ENCODE assay signal across 26 mouse cellular contexts in the genomic region with DNA sequence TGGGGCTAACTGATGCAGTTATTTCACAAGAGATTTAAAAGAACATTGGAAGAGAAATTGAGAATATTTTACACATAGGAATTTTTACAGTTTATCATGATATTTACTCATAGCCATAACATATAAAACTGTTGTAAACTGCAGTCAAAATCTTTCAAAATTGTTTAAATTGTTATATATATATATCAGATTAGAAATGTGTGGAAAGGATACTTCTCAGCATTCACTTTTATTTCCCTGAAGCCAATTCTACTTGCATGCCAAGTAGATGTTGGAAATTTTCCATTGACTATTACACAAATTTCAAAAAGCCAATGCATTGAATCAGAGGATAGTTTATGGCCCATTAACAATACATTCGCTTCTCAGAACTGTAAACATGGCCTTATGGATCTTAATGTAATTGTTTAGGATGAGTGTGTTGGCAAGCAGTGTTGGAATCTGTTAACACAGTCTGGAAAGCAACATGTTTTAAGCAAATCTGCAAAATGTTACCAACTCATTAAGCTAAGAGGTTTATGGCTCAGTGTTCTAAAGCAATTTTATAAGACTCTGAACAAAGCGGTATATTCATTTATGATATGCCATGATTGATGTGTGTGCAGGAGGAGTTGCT.
DNase-seq lines count a peak whose midpoint lies in the region; ATAC-seq and TF ChIP-seq lines count a peak whose summit lies in the region.
"Had no signal": no experiment of that assay in that cellular context is flagged by ENCODE, and none has a peak within 500 bp of the region (broad histone marks: within the 10 kb centered on the region; RNA-seq: fewer than 3 reads in every experiment).

No protein-coding gene starts in this region.

- no peaks in the 10 kb centered on the region for H3K9me3 ChIP-seq in intestine, embryonic 15.5 days
- H3K9me3 ChIP-seq in intestine, postnatal 0 days (ENCODE audit: control insufficient read depth) = no peaks in the 10 kb centered on the region
- H3K9me3 ChIP-seq in lung, embryonic 16.5 days (ENCODE audit: control insufficient read depth, low read length) = no peaks in the 10 kb centered on the region
- no peaks in the 10 kb centered on the region for H3K9me3 ChIP-seq in forebrain, embryonic 16.5 days (ENCODE audit: control insufficient read depth, low read length)
- H3K9me3 ChIP-seq: heart, embryonic 15.5 days; hindbrain, embryonic 15.5 days; kidney, embryonic 15.5 days; limb, embryonic 12.5 days had no signal

- 0 out of 2 replicates have a peak, but pooled peaks have one; percentile 17 for ATAC-seq in intestine, embryonic 15.5 days
- no peak for ATAC-seq in intestine, postnatal 0 days
- peak; percentile 94 for ATAC-seq in lung, embryonic 16.5 days (ENCODE audit: low read depth)
- ATAC-seq in forebrain, embryonic 16.5 days = peak; percentile 85
- ATAC-seq: activated CD4-positive, CD25-positive, alpha-beta regulatory T cell, adult 4 months; liver, postnatal 0 days; midbrain, embryonic 16.5 days had no signal

- DNase-seq in lung, postnatal 4 days = no peak
- DNase-seq in telencephalon, adult 2 months (ENCODE audit: low read depth, low spot score) = peak; percentile 4
- no peak for DNase-seq in kidney, postnatal 10 days
- DNase-seq: adrenal gland, postnatal 10 days; cerebellum, adult 11-12 months; cerebellum, postnatal 10 days; gastrocnemius, postnatal 36 days; heart, postnatal 4 days; kidney, adult 11 months; kidney, postnatal 4 days; liver, postnatal 0 days; right cerebral cortex, postnatal 4 days; thymus, adult 2 months; thymus, postnatal 4 days had no signal

- WGBS in intestine, embryonic 15.5 days = 78% methylated on average over 2 of the region's 2 CpGs
- 75% methylated on average over 2 of the region's 2 CpGs for WGBS in intestine, postnatal 0 days
- WGBS in lung, embryonic 16.5 days = 41% methylated on average over 2 of the region's 2 CpGs
- 57% methylated on average over 2 of the region's 2 CpGs for WGBS in forebrain, embryonic 16.5 days

- TF ChIP-seq CTCF in intestine, postnatal 0 days (IDR thresholded peaks at IDR 0.05; ENCODE audit: low read depth) = no peak

- no peaks in the 10 kb centered on the region for H3K4me1 ChIP-seq in intestine, embryonic 15.5 days (replicated peaks)
- no peaks in the 10 kb centered on the region for H3K4me1 ChIP-seq in intestine, postnatal 0 days (replicated peaks; ENCODE audit: control insufficient read depth, insufficient read depth, low read length)
- no peaks in the 10 kb centered on the region for H3K4me1 ChIP-seq in lung, embryonic 16.5 days (replicated peaks; ENCODE audit: control insufficient read depth, insufficient read depth, low read length)
- H3K4me1 ChIP-seq in forebrain, embryonic 16.5 days (replicated peaks; ENCODE audit: control insufficient read depth, insufficient read depth, low read length) = no peaks in the 10 kb centered on the region
- H3K4me1 ChIP-seq: heart, embryonic 15.5 days; hindbrain, embryonic 15.5 days; kidney, embryonic 15.5 days; limb, embryonic 12.5 days had no signal

- H3K27ac ChIP-seq in intestine, embryonic 15.5 days = no peak overlapping the region
- no peak overlapping the region for H3K27ac ChIP-seq in intestine, postnatal 0 days (ENCODE audit: low read depth, low read length)
- H3K27ac ChIP-seq in lung, embryonic 16.5 days (ENCODE audit: low read length) = no peak overlapping the region
- H3K27ac ChIP-seq in forebrain, embryonic 16.5 days (ENCODE audit: low read length) = no peak overlapping the region
- H3K27ac ChIP-seq: heart, embryonic 15.5 days; hindbrain, embryonic 15.5 days; kidney, embryonic 15.5 days; limb, embryonic 12.5 days; macrophage had no signal

- no peak overlapping the region for H3K4me3 ChIP-seq in intestine, embryonic 15.5 days (replicated peaks)
- no peak overlapping the region for H3K4me3 ChIP-seq in intestine, postnatal 0 days (ENCODE audit: low read depth, low read length)
- no peak overlapping the region for H3K4me3 ChIP-seq in lung, embryonic 16.5 days (ENCODE audit: low read length)
- H3K4me3 ChIP-seq in forebrain, embryonic 16.5 days (replicated peaks; ENCODE audit: low read length) = no peak overlapping the region
- H3K4me3 ChIP-seq: heart, embryonic 15.5 days; hindbrain, embryonic 15.5 days; kidney, embryonic 15.5 days; limb, embryonic 12.5 days had no signal

- H3K9ac ChIP-seq in intestine, embryonic 15.5 days = no peak overlapping the region
- no peak overlapping the region for H3K9ac ChIP-seq in intestine, postnatal 0 days (ENCODE audit: low read depth, low read length)
- H3K9ac ChIP-seq in lung, embryonic 16.5 days (ENCODE audit: low read length) = no peak overlapping the region
- H3K9ac ChIP-seq in forebrain, embryonic 16.5 days (replicated peaks; ENCODE audit: low read depth, low read length) = no peak overlapping the region
- H3K9ac ChIP-seq: heart, embryonic 15.5 days; hindbrain, embryonic 15.5 days; kidney, embryonic 15.5 days; limb, embryonic 12.5 days; liver, postnatal 0 days had no signal

- H3K27me3 ChIP-seq in intestine, embryonic 15.5 days (replicated peaks) = no peaks in the 10 kb centered on the region
- no peaks in the 10 kb centered on the region for H3K27me3 ChIP-seq in intestine, postnatal 0 days (replicated peaks; ENCODE audit: control insufficient read depth, insufficient read depth, low read length)
- no peaks in the 10 kb centered on the region for H3K27me3 ChIP-seq in lung, embryonic 16.5 days (ENCODE audit: control insufficient read depth, insufficient read depth, low read depth, low read length)
- no peaks in the 10 kb centered on the region for H3K27me3 ChIP-seq in forebrain, embryonic 16.5 days (replicated peaks; ENCODE audit: control insufficient read depth, insufficient read depth, low read length)
- H3K27me3 ChIP-seq: heart, embryonic 15.5 days; hindbrain, embryonic 15.5 days; kidney, embryonic 15.5 days; limb, embryonic 12.5 days had no signal

- H3K36me3 ChIP-seq in intestine, embryonic 15.5 days = no peaks in the 10 kb centered on the region
- H3K36me3 ChIP-seq in intestine, postnatal 0 days (ENCODE audit: control insufficient read depth, insufficient read depth) = no peaks in the 10 kb centered on the region
- no peaks in the 10 kb centered on the region for H3K36me3 ChIP-seq in lung, embryonic 16.5 days (ENCODE audit: control insufficient read depth, insufficient read depth, low read length)
- no peaks in the 10 kb centered on the region for H3K36me3 ChIP-seq in forebrain, embryonic 16.5 days (ENCODE audit: control insufficient read depth, insufficient read depth)
- H3K36me3 ChIP-seq: heart, embryonic 15.5 days; hindbrain, embryonic 15.5 days; kidney, embryonic 15.5 days; limb, embryonic 12.5 days had no signal

- no peak overlapping the region for H3K4me2 ChIP-seq in intestine, embryonic 15.5 days (replicated peaks)
- no peak overlapping the region for H3K4me2 ChIP-seq in intestine, postnatal 0 days (replicated peaks; ENCODE audit: low read depth)
- no peak overlapping the region for H3K4me2 ChIP-seq in lung, embryonic 16.5 days (ENCODE audit: low read depth, low read length)
- H3K4me2 ChIP-seq in forebrain, embryonic 16.5 days (ENCODE audit: low read length) = no peak overlapping the region
- H3K4me2 ChIP-seq: heart, embryonic 15.5 days; hindbrain, embryonic 15.5 days; kidney, embryonic 15.5 days; limb, embryonic 12.5 days; liver, embryonic 11.5 days had no signal
